Mouse (Mus musculus): ENCODE results near the gene Foxe3.

- TF ChIP-seq CTCF (IDR thresholded peaks at IDR 0.05; ENCODE audit: control insufficient read depth, insufficient read depth, insufficient read length) (no peak), MYOD1 (IDR thresholded peaks at IDR 0.05; ENCODE audit: control insufficient read depth, insufficient read length, low read depth) (no peak), USF1 (IDR thresholded peaks at IDR 0.05; ENCODE audit: low read depth) (no peak), MYOG (IDR thresholded peaks at IDR 0.05; ENCODE audit: control insufficient read depth, extremely low read depth, insufficient read length) (no peak), MAX (IDR thresholded peaks at IDR 0.05) (no peak), FOSL1 (IDR thresholded peaks at IDR 0.05; ENCODE audit: insufficient read depth, low read length, poor library complexity, severe bottlenecking) (no peak)
These were observed 16.3 kb upstream of the Foxe3 start for GRCm38 (mm10) chr4:114942112-114942511.
